Mouse (Mus musculus) urinary bladder, adult 2 months (tissue): ENCODE measurements around the gene Gatad2b. TPM values are rescaled to one million over a fixed set of nuclear protein-coding genes. Genes with fewer than 3 reads are reported as not detected.
"Not testable (repeated sequence)": the region's sequence is repeated elsewhere in the genome, so short reads cannot be mapped to it uniquely, and the experiment has no call there.

Experiments used
- DNase-seq: peaks from one replicate; pipeline ENCODE4 v3.0.0; 2022; ENCODE audit warnings: low spot score
- polyA plus RNA-seq: library from polyadenylated mRNA; depleted of rRNA; stranded (reverse); fragments of >200 nt; gene quantifications from 2 replicates; pipeline ENCODE4 v1.2.3, GENCODE M21; 2012

Gene Gatad2b
- polyA plus RNA-seq, 1 experiment, result 14.7 TPM

GRCm38 (mm10) chr3:90313367-90313766 lies 20.4 kb downstream of the Gatad2b start:
- no peak for DNase-seq

GRCm38 (mm10) chr3:90314241-90314640 lies 21.3 kb downstream of the Gatad2b start:
- DNase-seq, result no peak

GRCm38 (mm10) chr3:90322289-90322688 lies 29.3 kb downstream of the Gatad2b start:
- no peak for DNase-seq

GRCm38 (mm10) chr3:90323119-90323518 lies 30.1 kb downstream of the Gatad2b start:
- peak; percentile 32 for DNase-seq

GRCm38 (mm10) chr3:90332485-90332884 lies 39.5 kb downstream of the Gatad2b start:
- no peak for DNase-seq

GRCm38 (mm10) chr3:90335517-90335916 lies 42.5 kb downstream of the Gatad2b start:
- DNase-seq, result no peak

- no peak for DNase-seq
These were observed 45.2 kb downstream of the Gatad2b start for GRCm38 (mm10) chr3:90338190-90338589.

- DNase-seq, result no peak
These were observed 47.2 kb downstream of the Gatad2b start for GRCm38 (mm10) chr3:90340177-90340576.

GRCm38 (mm10) chr3:90342853-90343252 lies 49.9 kb downstream of the Gatad2b start:
- not testable (repeated sequence) for DNase-seq

- DNase-seq, result no peak
These were observed 54.9 kb downstream of the Gatad2b start for GRCm38 (mm10) chr3:90347847-90348246.

- no peak for DNase-seq
These were observed 65.0 kb downstream of the Gatad2b start for GRCm38 (mm10) chr3:90357959-90358358.

- no peak for DNase-seq
These were observed 66.3 kb downstream of the Gatad2b start for GRCm38 (mm10) chr3:90359230-90359629.

GRCm38 (mm10) chr3:90361476-90361875 lies 68.5 kb downstream of the Gatad2b start:
- DNase-seq, result no peak

- DNase-seq, result no peak
These were observed 69.4 kb downstream of the Gatad2b start for GRCm38 (mm10) chr3:90362346-90362745.

GRCm38 (mm10) chr3:90367001-90367632 lies 74.1 kb downstream of the Gatad2b start:
- DNase-seq, result no peak

- DNase-seq, result no peak
These were observed 76.1 kb downstream of the Gatad2b start for GRCm38 (mm10) chr3:90369041-90369440.

- DNase-seq, result no peak
These were observed 78.9 kb downstream of the Gatad2b start for GRCm38 (mm10) chr3:90371857-90372256.

GRCm38 (mm10) chr3:90372817-90373216 lies 79.8 kb downstream of the Gatad2b start:
- no peak for DNase-seq

- no peak for DNase-seq
These were observed 80.6 kb downstream of the Gatad2b start for GRCm38 (mm10) chr3:90373432-90374028.

- DNase-seq, result no peak
These were observed 81.4 kb downstream of the Gatad2b start for GRCm38 (mm10) chr3:90374368-90374767.

- no peak for DNase-seq
These were observed 82.7 kb downstream of the Gatad2b start for GRCm38 (mm10) chr3:90375562-90376246.

GRCm38 (mm10) chr3:90376247-90376585 lies 83.2 kb downstream of the Gatad2b start:
- no peak for DNase-seq

GRCm38 (mm10) chr3:90378496-90378895 lies 85.5 kb downstream of the Gatad2b start:
- no peak for DNase-seq
